Mouse (Mus musculus): ENCODE data around the gene Dhrs7b. TPM values are rescaled to one million over a fixed set of nuclear protein-coding genes. Genes with fewer than 3 reads are reported as not detected.
A peak's percentile ranks its signal among the peaks of the same experiment; 100 is the strongest.
"Not testable (repeated sequence)": the region's sequence is repeated elsewhere in the genome, so short reads cannot be mapped to it uniquely, and the experiment has no call there.

The Dhrs7b gene
- polyA plus RNA-seq, 1 experiment from 2014 or later = 33.0 TPM

- H3K27ac ChIP-seq = no peak overlapping the region
- WGBS = 90% methylated on average over 4 of the region's 4 CpGs
Measured at GRCm38 (mm10) chr11:60863196-60863595, 32.8 kb downstream of the Dhrs7b start.

GRCm38 (mm10) chr11:60864166-60864565 lies 33.7 kb downstream of the Dhrs7b start:
- Histone ChIP-seq H3K27ac (no peak overlapping the region), H3K4me3 (no peak overlapping the region), H3K36me3 (peaks cover 85% of the 10 kb centered on the region), H3K27me3 (ENCODE audit: insufficient read depth, poor library complexity, severe bottlenecking) (no peaks in the 10 kb centered on the region), H3K9me3 (no peaks in the 10 kb centered on the region), H3K4me1 (replicated peaks) (0 out of 2 replicates have a peak, but pooled peaks cover 5% of the 10 kb centered on the region)
- DNase-seq (ENCODE audit: low spot score) = no peak
- 95% methylated on average over 2 of the region's 2 CpGs for WGBS

More at GRCm38 (mm10) chr11:60863196-60863595, 32.8 kb downstream of the Dhrs7b start:
- 0 out of 2 replicates have a peak, but pooled peaks cover 4% of the 10 kb centered on the region for H3K4me1 ChIP-seq (replicated peaks)
- no peak for DNase-seq (ENCODE audit: low spot score)
- H3K27me3 ChIP-seq (ENCODE audit: insufficient read depth, poor library complexity, severe bottlenecking) = no peaks in the 10 kb centered on the region
- H3K36me3 ChIP-seq = peaks cover 91% of the 10 kb centered on the region
- no peak overlapping the region for H3K4me3 ChIP-seq
- H3K9me3 ChIP-seq = no peaks in the 10 kb centered on the region

- no peak for DNase-seq (ENCODE audit: low spot score)
- H3K4me1 ChIP-seq (replicated peaks) = 0 out of 2 replicates have a peak, but pooled peaks cover 5% of the 10 kb centered on the region
- WGBS = 90% methylated on average over 14 of the region's 14 CpGs
- peaks cover 85% of the 10 kb centered on the region for H3K36me3 ChIP-seq
- no peaks in the 10 kb centered on the region for H3K27me3 ChIP-seq (ENCODE audit: insufficient read depth, poor library complexity, severe bottlenecking)
- no peak overlapping the region for H3K27ac ChIP-seq
- no peaks in the 10 kb centered on the region for H3K9me3 ChIP-seq
- H3K4me3 ChIP-seq = no peak overlapping the region
Measured at GRCm38 (mm10) chr11:60864916-60865315, 34.5 kb downstream of the Dhrs7b start.

DNA sequence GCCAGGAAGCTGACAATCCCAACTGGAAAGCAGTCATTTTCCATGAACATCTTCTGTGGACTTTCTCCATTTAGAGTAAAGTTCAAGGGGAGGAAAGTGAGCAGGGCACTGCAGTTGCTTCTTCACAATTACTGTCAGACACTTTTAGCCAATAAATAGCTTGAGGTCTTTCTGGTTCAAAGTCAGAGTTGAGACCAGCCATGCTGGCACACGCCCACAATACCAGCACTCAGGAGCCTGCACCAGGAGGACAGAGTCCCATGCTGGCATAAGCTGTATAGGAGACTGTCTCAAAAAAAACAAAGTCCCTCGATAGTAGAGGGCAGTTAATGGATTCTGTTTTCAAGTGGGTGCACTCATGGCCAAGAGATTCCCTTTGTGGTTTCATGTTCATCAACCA lies 35.6 kb downstream of the Dhrs7b start:
- Histone ChIP-seq H3K36me3 (peaks cover 86% of the 10 kb centered on the region), H3K4me1 (replicated peaks) (0 out of 2 replicates have a peak, but pooled peaks cover 5% of the 10 kb centered on the region), H3K9me3 (no peaks in the 10 kb centered on the region), H3K4me3 (no peak overlapping the region), H3K27ac (no peak overlapping the region), H3K27me3 (ENCODE audit: insufficient read depth, poor library complexity, severe bottlenecking) (no peaks in the 10 kb centered on the region)
- 77% methylated on average over 2 of the region's 2 CpGs for WGBS
- DNase-seq (ENCODE audit: low spot score) = no peak

- Histone ChIP-seq H3K4me3 (no peak overlapping the region), H3K36me3 (peaks cover 86% of the 10 kb centered on the region), H3K27me3 (ENCODE audit: insufficient read depth, poor library complexity, severe bottlenecking) (no peaks in the 10 kb centered on the region), H3K4me1 (replicated peaks) (0 out of 2 replicates have a peak, but pooled peaks cover 5% of the 10 kb centered on the region), H3K27ac (no peak overlapping the region), H3K9me3 (no peaks in the 10 kb centered on the region)
- DNase-seq (ENCODE audit: low spot score) = no peak
- WGBS = 92% methylated on average over 3 of the region's 3 CpGs
Measured at GRCm38 (mm10) chr11:60867456-60867855, 37.0 kb downstream of the Dhrs7b start.

GRCm38 (mm10) chr11:60867904-60868303 lies 37.5 kb downstream of the Dhrs7b start:
- DNase-seq (ENCODE audit: low spot score) = no peak
- WGBS = 68% methylated on average over 8 of the region's 8 CpGs
- H3K36me3 ChIP-seq = peaks cover 86% of the 10 kb centered on the region
- H3K4me3 ChIP-seq = no peak overlapping the region
- H3K27ac ChIP-seq = no peak overlapping the region
- 0 out of 2 replicates have a peak, but pooled peaks cover 5% of the 10 kb centered on the region for H3K4me1 ChIP-seq (replicated peaks)
- no peaks in the 10 kb centered on the region for H3K27me3 ChIP-seq (ENCODE audit: insufficient read depth, poor library complexity, severe bottlenecking)
- no peaks in the 10 kb centered on the region for H3K9me3 ChIP-seq

DNA sequence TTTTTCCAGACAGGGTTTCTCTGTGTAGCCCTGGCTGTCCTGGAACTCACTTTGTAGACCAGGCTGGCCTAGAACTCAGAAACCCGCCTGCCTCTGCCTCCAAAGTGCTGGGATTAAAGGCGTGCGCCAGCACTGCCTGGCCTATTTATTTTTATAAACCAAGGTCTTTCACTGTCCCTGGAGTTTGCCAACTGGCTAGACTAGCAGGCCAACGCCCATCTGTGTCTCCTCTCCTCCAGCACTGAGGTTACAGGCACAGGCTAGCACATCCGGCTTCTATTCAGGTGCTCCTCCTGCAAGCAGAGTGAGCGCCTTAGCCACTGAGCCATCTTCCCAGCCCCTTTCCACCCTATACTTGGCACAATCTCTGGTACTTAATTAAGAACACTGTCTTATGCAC lies 39.0 kb downstream of the Dhrs7b start:
- not testable (repeated sequence) for H3K4me3 ChIP-seq; H3K9me3 ChIP-seq; H3K27me3 ChIP-seq (ENCODE audit: insufficient read depth, poor library complexity, severe bottlenecking); H3K27ac ChIP-seq; DNase-seq (ENCODE audit: low spot score)
- Histone ChIP-seq H3K36me3 (peaks cover 84% of the 10 kb centered on the region), H3K4me1 (replicated peaks) (peaks cover 15% of the 10 kb centered on the region)
- WGBS = 93% methylated on average over 6 of the region's 6 CpGs

GRCm38 (mm10) chr11:60871409-60871808 lies 41.0 kb downstream of the Dhrs7b start:
- no peak for DNase-seq (ENCODE audit: low spot score)
- Histone ChIP-seq H3K4me3 (no peak overlapping the region), H3K4me1 (replicated peaks) (peaks cover 32% of the 10 kb centered on the region), H3K27ac (no peak overlapping the region), H3K27me3 (ENCODE audit: insufficient read depth, poor library complexity, severe bottlenecking) (no peaks in the 10 kb centered on the region), H3K36me3 (peaks cover 83% of the 10 kb centered on the region), H3K9me3 (no peaks in the 10 kb centered on the region)
- WGBS = 93% methylated on average over 4 of the region's 4 CpGs

- 93% methylated on average over 6 of the region's 6 CpGs for WGBS
- no peak for DNase-seq (ENCODE audit: low spot score)
- no peak overlapping the region for H3K27ac ChIP-seq
- H3K4me3 ChIP-seq = no peak overlapping the region
- no peaks in the 10 kb centered on the region for H3K9me3 ChIP-seq
- H3K36me3 ChIP-seq = peaks cover 68% of the 10 kb centered on the region
- no peaks in the 10 kb centered on the region for H3K27me3 ChIP-seq (ENCODE audit: insufficient read depth, poor library complexity, severe bottlenecking)
- peaks cover 43% of the 10 kb centered on the region for H3K4me1 ChIP-seq (replicated peaks)
Measured at GRCm38 (mm10) chr11:60873101-60873500, 42.7 kb downstream of the Dhrs7b start.

DNA sequence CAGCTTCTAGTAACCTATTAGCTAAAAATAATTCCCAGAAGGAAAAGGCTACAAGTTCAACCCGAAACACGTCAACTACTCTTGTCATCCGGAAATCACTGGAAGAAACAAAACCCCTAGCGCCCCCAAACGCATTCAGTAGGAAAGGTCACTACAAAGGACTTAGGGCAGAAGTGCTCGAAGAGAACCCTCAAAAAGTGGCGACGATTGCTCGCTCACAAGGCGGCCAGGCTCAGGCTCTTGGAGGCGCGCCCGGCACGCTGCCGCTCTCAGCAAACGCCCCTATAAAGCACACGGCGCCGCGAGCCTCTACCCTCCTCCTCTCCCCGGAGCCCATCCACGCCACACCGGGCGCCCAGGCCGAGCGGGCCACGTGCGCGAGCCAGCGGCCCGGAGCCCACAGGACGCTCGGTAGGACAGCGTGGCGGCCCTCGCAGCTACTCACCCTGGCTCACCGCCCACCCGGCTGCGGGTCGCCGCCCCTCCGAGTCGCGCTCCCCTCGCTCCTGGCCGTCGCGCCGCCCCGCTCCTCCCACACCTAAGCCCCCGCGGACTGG lies 47.7 kb downstream of the Dhrs7b start:
- no peak for DNase-seq (ENCODE audit: low spot score)
- peak overlapping the region; percentile 97 for H3K27ac ChIP-seq
- H3K27me3 ChIP-seq (ENCODE audit: insufficient read depth, poor library complexity, severe bottlenecking) = no peaks in the 10 kb centered on the region
- WGBS = under 1% methylated on average over 52 of the region's 52 CpGs
- peaks cover 25% of the 10 kb centered on the region for H3K36me3 ChIP-seq
- peaks cover 53% of the 10 kb centered on the region for H3K4me1 ChIP-seq (replicated peaks)
- peak overlapping the region; percentile 98 for H3K4me3 ChIP-seq
- H3K9me3 ChIP-seq = no peaks in the 10 kb centered on the region

- H3K4me3 ChIP-seq = peak within 1 kb of the TSS; percentile 98
- DNase-seq (ENCODE audit: low spot score) = peak; percentile 96
- H3K9me3 ChIP-seq = no peaks in the 10 kb centered on the region
- H3K27ac ChIP-seq = peak within 1 kb of the TSS; percentile 97
- peaks cover 21% of the 10 kb centered on the region for H3K36me3 ChIP-seq
- H3K27me3 ChIP-seq (ENCODE audit: insufficient read depth, poor library complexity, severe bottlenecking) = no peaks in the 10 kb centered on the region
- under 1% methylated on average over 62 of the region's 62 CpGs for WGBS
- peaks cover 50% of the 10 kb centered on the region for H3K4me1 ChIP-seq (replicated peaks)
Measured at GRCm38 (mm10) chr11:60878675-60879294, 48.4 kb downstream of the Dhrs7b start, which contains the start of gene Tmem11. TSS of gene Tmem11 (minus strand) at chr11:60879272.

DNA sequence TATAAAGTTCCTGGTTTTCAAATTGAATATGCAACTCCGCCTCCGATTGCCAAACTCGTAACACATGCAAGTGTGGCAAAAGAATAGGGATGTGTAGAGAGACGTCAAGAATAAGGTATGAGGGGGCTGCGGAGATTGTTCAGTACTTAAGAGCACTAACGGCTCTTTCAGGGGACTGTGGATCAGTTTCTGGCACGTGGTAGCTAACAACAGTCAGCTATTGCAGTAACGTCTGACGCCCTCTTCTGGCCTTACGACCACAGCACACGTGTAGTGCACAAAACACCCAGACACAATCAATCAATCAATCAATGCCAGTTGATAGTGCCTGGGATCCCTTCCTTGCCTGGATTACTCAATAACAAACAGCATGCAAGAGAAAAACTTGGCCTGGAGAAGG lies 49.0 kb downstream of the Dhrs7b start:
- H3K4me3 ChIP-seq = peak overlapping the region; percentile 98
- H3K27me3 ChIP-seq (ENCODE audit: insufficient read depth, poor library complexity, severe bottlenecking) = no peaks in the 10 kb centered on the region
- WGBS = 4% methylated on average over 11 of the region's 11 CpGs
- peak; percentile 67 for DNase-seq (ENCODE audit: low spot score)
- peaks cover 15% of the 10 kb centered on the region for H3K36me3 ChIP-seq
- peak overlapping the region; percentile 97 for H3K27ac ChIP-seq
- peaks cover 43% of the 10 kb centered on the region for H3K4me1 ChIP-seq (replicated peaks)
- no peaks in the 10 kb centered on the region for H3K9me3 ChIP-seq

GRCm38 (mm10) chr11:60880559-60880958 lies 50.1 kb downstream of the Dhrs7b start:
- Histone ChIP-seq H3K27me3 (ENCODE audit: insufficient read depth, poor library complexity, severe bottlenecking) (no peaks in the 10 kb centered on the region), H3K9me3 (no peaks in the 10 kb centered on the region), H3K27ac (no peak overlapping the region), H3K36me3 (peaks cover 4% of the 10 kb centered on the region), H3K4me1 (replicated peaks) (peaks cover 33% of the 10 kb centered on the region), H3K4me3 (no peak overlapping the region)
- DNase-seq (ENCODE audit: low spot score) = no peak
- WGBS = 96% methylated on average over 4 of the region's 4 CpGs
